Mouse (Mus musculus): Measurements from ENCODE around the gene Hpcal1. TPM values are rescaled to one million over a fixed set of nuclear protein-coding genes. Genes with fewer than 3 reads are reported as not detected.

Hpcal1 gene
- polyA plus RNA-seq, 2 experiments, result 44.1 to 55.7 TPM

DNA sequence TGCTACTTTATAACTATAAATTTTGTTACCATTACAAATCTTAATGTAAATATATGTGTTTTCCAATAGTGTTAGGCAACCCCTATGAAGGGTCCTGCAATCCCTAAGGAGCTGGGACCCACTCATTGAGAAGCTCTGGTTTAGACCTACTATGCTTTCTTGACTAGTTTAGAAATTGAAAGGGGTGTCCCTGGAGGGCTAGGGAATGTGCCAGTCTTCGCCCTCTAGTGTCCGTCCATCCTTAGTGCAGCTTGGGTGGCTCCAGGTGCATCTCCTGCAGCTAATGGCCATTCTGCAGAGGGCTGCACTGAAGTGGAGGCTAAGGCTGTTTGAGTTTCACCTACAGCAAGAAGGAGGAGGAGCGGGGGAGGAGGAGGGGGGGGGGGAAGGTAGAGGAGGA lies 87.7 kb downstream of the Hpcal1 start:
- TF ChIP-seq POLR2A (IDR thresholded peaks at IDR 0.05; ENCODE audit: borderline replicate concordance, extremely low read depth, insufficient read depth, insufficient read length), result no peak
- Histone ChIP-seq H3K9me3 (ENCODE audit: control insufficient read depth, low read length) (no peaks in the 10 kb centered on the region), H3K4me3 (replicated peaks; ENCODE audit: low read length) (no peak overlapping the region), H3K4me2 (replicated peaks; ENCODE audit: low read depth, low read length, severe bottlenecking) (no peak overlapping the region), H3K27ac (replicated peaks; ENCODE audit: low read depth, low read length) (no peak overlapping the region), H3K27me3 (ENCODE audit: control insufficient read depth, insufficient read depth, low read length) (no peaks in the 10 kb centered on the region), H3K36me3 (ENCODE audit: control insufficient read depth, insufficient read depth, low read length) (no peaks in the 10 kb centered on the region), H3K9ac (ENCODE audit: low read depth, low read length, severe bottlenecking) (no peak overlapping the region), H3K4me1 (ENCODE audit: control insufficient read depth, insufficient read depth, low read length) (no peaks in the 10 kb centered on the region)
- WGBS, result 26% methylated on average over 2 of the region's 3 CpGs
- ATAC-seq (ENCODE audit: low FRiP score, low read depth) (no peak), DNase-seq (ENCODE audit: low spot score) (peak; percentile 42)

DNA sequence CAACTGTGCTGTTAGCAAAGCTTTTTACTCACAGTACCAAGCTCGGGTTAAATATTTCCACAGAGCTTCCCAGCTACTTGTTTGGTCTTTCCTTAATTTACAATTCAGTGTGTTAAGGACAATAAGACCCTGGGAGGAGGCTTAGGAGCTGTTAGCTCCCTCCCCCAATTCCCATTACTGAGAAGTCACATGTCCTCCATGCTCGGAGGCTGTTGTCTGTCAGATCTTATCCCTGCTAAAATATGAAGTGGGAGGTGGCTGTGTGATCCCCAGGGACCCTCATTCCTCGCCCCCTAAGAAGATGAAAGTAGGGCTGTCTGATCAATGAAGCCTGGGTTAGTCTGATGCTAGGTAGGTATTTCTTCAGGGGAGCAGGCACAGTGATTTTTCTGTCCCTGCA lies 88.4 kb downstream of the Hpcal1 start:
- Histone ChIP-seq H3K4me1 (ENCODE audit: control insufficient read depth, insufficient read depth, low read length) (no peaks in the 10 kb centered on the region), H3K36me3 (ENCODE audit: control insufficient read depth, insufficient read depth, low read length) (no peaks in the 10 kb centered on the region), H3K27me3 (ENCODE audit: control insufficient read depth, insufficient read depth, low read length) (no peaks in the 10 kb centered on the region), H3K9ac (ENCODE audit: low read depth, low read length, severe bottlenecking) (no peak overlapping the region), H3K4me3 (replicated peaks; ENCODE audit: low read length) (no peak overlapping the region), H3K9me3 (ENCODE audit: control insufficient read depth, low read length) (no peaks in the 10 kb centered on the region), H3K4me2 (replicated peaks; ENCODE audit: low read depth, low read length, severe bottlenecking) (no peak overlapping the region), H3K27ac (replicated peaks; ENCODE audit: low read depth, low read length) (no peak overlapping the region)
- ATAC-seq (ENCODE audit: low FRiP score, low read depth) (no peak), DNase-seq (ENCODE audit: low spot score) (no peak)
- WGBS, result 24% methylated on average over 3 of the region's 3 CpGs
- no peak for TF ChIP-seq POLR2A (IDR thresholded peaks at IDR 0.05; ENCODE audit: borderline replicate concordance, extremely low read depth, insufficient read depth, insufficient read length)

- no peak overlapping the region for H3K4me2 ChIP-seq (replicated peaks; ENCODE audit: low read depth, low read length, severe bottlenecking)
- DNase-seq (ENCODE audit: low spot score) (no peak), ATAC-seq (ENCODE audit: low FRiP score, low read depth) (no peak)
- H3K9ac ChIP-seq (ENCODE audit: low read depth, low read length, severe bottlenecking), result no peak overlapping the region
- H3K27me3 ChIP-seq (ENCODE audit: control insufficient read depth, insufficient read depth, low read length), result no peaks in the 10 kb centered on the region
- no peaks in the 10 kb centered on the region for H3K9me3 ChIP-seq (ENCODE audit: control insufficient read depth, low read length)
- no peak overlapping the region for H3K27ac ChIP-seq (replicated peaks; ENCODE audit: low read depth, low read length)
- H3K4me1 ChIP-seq (ENCODE audit: control insufficient read depth, insufficient read depth, low read length), result no peaks in the 10 kb centered on the region
- H3K36me3 ChIP-seq (ENCODE audit: control insufficient read depth, insufficient read depth, low read length), result peaks cover 9% of the 10 kb centered on the region; the same call in 1 of the 2 replicates
- no peak for TF ChIP-seq POLR2A (IDR thresholded peaks at IDR 0.05; ENCODE audit: borderline replicate concordance, extremely low read depth, insufficient read depth, insufficient read length)
- no peak overlapping the region for H3K4me3 ChIP-seq (replicated peaks; ENCODE audit: low read length)
- 54% methylated on average over 3 of the region's 3 CpGs for WGBS
Measured at GRCm38 (mm10) chr12:17789486-17789885, 98.8 kb downstream of the Hpcal1 start.

- ATAC-seq (ENCODE audit: low FRiP score, low read depth) (no peak), DNase-seq (ENCODE audit: low spot score) (no peak)
- peaks cover 9% of the 10 kb centered on the region; the same call in 1 of the 2 replicates for H3K36me3 ChIP-seq (ENCODE audit: control insufficient read depth, insufficient read depth, low read length)
- H3K9ac ChIP-seq (ENCODE audit: low read depth, low read length, severe bottlenecking), result no peak overlapping the region
- no peak overlapping the region for H3K4me2 ChIP-seq (replicated peaks; ENCODE audit: low read depth, low read length, severe bottlenecking)
- no peaks in the 10 kb centered on the region for H3K27me3 ChIP-seq (ENCODE audit: control insufficient read depth, insufficient read depth, low read length)
- H3K27ac ChIP-seq (replicated peaks; ENCODE audit: low read depth, low read length), result no peak overlapping the region
- WGBS, result 88% methylated on average over 6 of the region's 6 CpGs
- H3K4me3 ChIP-seq (replicated peaks; ENCODE audit: low read length), result no peak overlapping the region
- no peaks in the 10 kb centered on the region for H3K9me3 ChIP-seq (ENCODE audit: control insufficient read depth, low read length)
- TF ChIP-seq POLR2A (IDR thresholded peaks at IDR 0.05; ENCODE audit: borderline replicate concordance, extremely low read depth, insufficient read depth, insufficient read length), result no peak
- no peaks in the 10 kb centered on the region for H3K4me1 ChIP-seq (ENCODE audit: control insufficient read depth, insufficient read depth, low read length)
Measured at GRCm38 (mm10) chr12:17791111-17791510, 100.5 kb downstream of the Hpcal1 start.

GRCm38 (mm10) chr12:17792756-17793155 lies 102.1 kb downstream of the Hpcal1 start:
- no peaks in the 10 kb centered on the region for H3K27me3 ChIP-seq (ENCODE audit: control insufficient read depth, insufficient read depth, low read length)
- 0 out of 2 replicates have a peak, but pooled peaks cover 6% of the 10 kb centered on the region for H3K36me3 ChIP-seq (ENCODE audit: control insufficient read depth, insufficient read depth, low read length)
- H3K9ac ChIP-seq (ENCODE audit: low read depth, low read length, severe bottlenecking), result no peak overlapping the region
- no peak overlapping the region for H3K27ac ChIP-seq (replicated peaks; ENCODE audit: low read depth, low read length)
- H3K9me3 ChIP-seq (ENCODE audit: control insufficient read depth, low read length), result no peaks in the 10 kb centered on the region
- no peak overlapping the region for H3K4me3 ChIP-seq (replicated peaks; ENCODE audit: low read length)
- no peak overlapping the region for H3K4me2 ChIP-seq (replicated peaks; ENCODE audit: low read depth, low read length, severe bottlenecking)
- WGBS, result 73% methylated on average over 1 of the region's 1 CpGs
- no peaks in the 10 kb centered on the region for H3K4me1 ChIP-seq (ENCODE audit: control insufficient read depth, insufficient read depth, low read length)
- DNase-seq (ENCODE audit: low spot score) (no peak), ATAC-seq (ENCODE audit: low FRiP score, low read depth) (no peak)
- TF ChIP-seq POLR2A (IDR thresholded peaks at IDR 0.05; ENCODE audit: borderline replicate concordance, extremely low read depth, insufficient read depth, insufficient read length), result no peak

Data from limb, embryonic 14.5 days (tissue).